Mouse (Mus musculus) C2C12 (cell line): ENCODE data around the gene Piga.

ENCODE experiments used
- CEBPB ChIP-seq: IDR thresholded peaks from one replicate; pipeline ENCODE4 v1.6.1; 2011; ENCODE audit warnings: low read depth, mild to moderate bottlenecking, control low read depth, moderate library complexity
- CTCF ChIP-seq: IDR thresholded peaks from one replicate; pipeline ENCODE4 v1.5.1; 2011; ENCODE audit not compliant: control insufficient read depth, insufficient read depth, insufficient read length

GRCm38 (mm10) chrX:164374586-164374985, 45.0 kb upstream of the Piga start:
- no peak for TF ChIP-seq CTCF
- TF ChIP-seq CEBPB = no peak
